Mouse (Mus musculus) cortical plate, adult 2 months (tissue): ENCODE data around the gene Igfbp7.

ENCODE experiments used
- CTCF ChIP-seq: fragments of 200-500 bp; IDR thresholded peaks from 2 replicates; pipeline ENCODE4 v1.5.1; 2011; ENCODE audit warnings: mild to moderate bottlenecking, control low read depth, low read length; ENCODE audit not compliant: insufficient read depth; ENCODE audit errors: extremely low read depth
- POLR2A ChIP-seq: fragments of 200-500 bp; IDR thresholded peaks from 2 replicates; pipeline ENCODE4 v1.6.1; 2011; ENCODE audit warnings: mild to moderate bottlenecking, low read length, control low read depth; ENCODE audit not compliant: insufficient read depth; ENCODE audit errors: extremely low read depth

GRCm38 (mm10) chr5:77348901-77349300 lies 58.9 kb downstream of the Igfbp7 start:
- TF ChIP-seq POLR2A (no peak), CTCF (no peak)
